Mouse (Mus musculus) adrenal gland, postnatal 10 days (tissue): Measurements from ENCODE around the gene Timm9. TPM values are rescaled to one million over a fixed set of nuclear protein-coding genes. Genes with fewer than 3 reads are reported as not detected.

ENCODE experiments used
- DNase-seq: peaks from one replicate; pipeline ENCODE4 v3.0.0; 2021; ENCODE audit warnings: mixed read lengths
- long read RNA-seq, 2 experiments: library from polyadenylated mRNA; stranded (forward); transcript quantifications; one replicate each; pipeline ENCODE4 v2.0.0; 2021
- total RNA-seq, 2 experiments: library from RNA; stranded (reverse); gene quantifications; 2 replicates each; pipeline ENCODE4 v1.2.3; 2021

The Timm9 gene
- total RNA-seq = 10 to 100 TPM; 68.7 to 79.0 TPM
- long read RNA-seq, experiment 1, transcript Timm9-201 (4 exons, 794 nt) = minor isoform, 12 of 68 reads
- long read RNA-seq, experiment 1, transcript Timm9-207 (5 exons, 718 nt) = major isoform, 44 of 68 reads
- long read RNA-seq, experiment 1, partial matches to known transcripts = 0 of 68 reads
- long read RNA-seq, experiment 1, other reads (novel, unspliced or antisense) = 8 of 68 reads
- long read RNA-seq, experiment 2, transcript Timm9-207 (5 exons, 718 nt) = major isoform, 12 of 28 reads
- long read RNA-seq, experiment 2, transcript Timm9-201 (4 exons, 794 nt) = minor isoform, 6 of 28 reads
- long read RNA-seq, experiment 2, partial matches to known transcripts = 0 of 28 reads
- long read RNA-seq, experiment 2, other reads (novel, unspliced or antisense) = 6 of 28 reads

DNA sequence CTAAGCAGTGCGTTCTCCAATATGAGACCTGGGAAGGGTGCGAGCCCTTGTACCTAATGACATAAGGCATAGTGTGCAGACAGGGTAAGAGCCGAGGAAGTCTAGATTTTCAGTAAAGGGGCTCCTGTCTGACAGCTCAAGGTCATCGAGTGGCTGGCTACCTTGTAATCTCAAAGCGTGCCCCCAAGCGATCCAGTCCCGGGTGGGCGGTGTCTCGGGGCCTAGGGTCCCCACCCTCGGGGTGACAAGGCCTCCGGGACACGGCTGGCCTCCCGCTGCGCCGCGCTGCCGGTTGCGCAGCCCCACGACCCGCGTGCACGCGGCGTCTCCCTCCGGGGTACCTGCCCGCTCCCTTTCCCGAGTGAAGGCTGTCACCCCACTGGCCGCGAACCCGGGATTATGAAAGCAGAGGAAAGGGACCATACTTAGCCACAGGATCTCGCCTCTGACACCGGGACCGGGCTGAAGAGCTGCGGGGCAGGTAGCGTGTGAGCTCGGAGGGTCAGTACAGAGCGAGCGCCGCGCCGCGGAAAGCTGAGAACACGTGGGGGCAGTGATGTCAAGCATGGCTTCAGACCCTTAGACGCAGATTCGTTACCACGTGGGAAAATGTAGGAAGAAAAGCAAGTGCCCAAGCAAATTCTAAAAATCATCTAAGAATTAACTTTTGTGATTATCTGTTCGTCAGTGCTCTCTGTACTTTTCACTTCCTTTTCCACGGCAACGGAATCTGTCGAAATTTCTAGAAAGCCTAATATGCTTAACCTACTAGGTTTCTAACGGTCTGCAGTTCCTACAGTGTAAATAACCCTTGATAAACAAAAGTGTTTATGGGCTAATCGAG lies at the start of gene Timm9, which contains the start of gene 2700049A03Rik:
Gene Timm9, minus strand, starts transcription at position 555 of the 844 bp plus-strand sequence.
Gene 2700049A03Rik, plus strand, starts transcription at position 719 of the 844 bp plus-strand sequence.
- peak; percentile 84 for DNase-seq

DNA sequence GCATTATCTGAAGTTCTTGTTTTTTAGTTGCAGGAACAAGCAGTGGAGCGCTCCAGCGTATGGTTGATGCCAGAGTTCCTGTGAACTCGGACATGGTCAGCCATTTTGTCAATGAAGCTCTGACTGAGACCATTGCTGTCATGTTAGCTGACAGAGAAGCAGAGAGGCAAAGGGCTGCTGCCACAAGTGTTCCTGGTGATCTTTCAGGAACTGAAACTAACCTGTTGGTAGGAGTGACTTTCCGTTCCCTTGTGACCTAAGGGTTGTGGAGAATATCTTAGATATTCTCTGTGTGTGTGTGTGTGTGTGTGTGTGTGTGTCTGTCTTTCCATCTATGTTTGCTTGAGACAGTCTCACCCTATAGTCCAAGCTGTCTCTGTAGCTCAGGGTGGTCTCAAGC lies 47.9 kb upstream of the Timm9 start:
- no peak for DNase-seq

DNA sequence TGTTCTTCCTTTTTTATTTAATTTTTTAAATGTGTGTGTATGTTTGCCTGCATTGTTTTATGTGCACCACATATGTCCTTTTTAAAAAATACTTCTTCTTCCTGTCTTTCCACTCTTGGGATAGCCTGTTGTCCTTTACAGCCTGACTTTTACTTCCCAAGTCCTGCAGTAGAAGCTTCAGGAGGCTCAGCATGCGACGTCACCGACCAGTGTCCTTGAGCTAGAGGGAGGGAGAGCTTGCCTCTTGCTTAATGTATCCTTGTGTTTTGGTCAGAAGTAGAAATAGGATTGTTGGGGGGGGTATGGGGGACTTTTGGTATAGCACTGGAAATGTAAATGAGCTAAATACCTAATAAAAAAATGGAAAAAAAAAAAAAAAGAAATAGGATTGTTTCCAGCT lies 47.3 kb upstream of the Timm9 start:
- peak; percentile 43 for DNase-seq

DNA sequence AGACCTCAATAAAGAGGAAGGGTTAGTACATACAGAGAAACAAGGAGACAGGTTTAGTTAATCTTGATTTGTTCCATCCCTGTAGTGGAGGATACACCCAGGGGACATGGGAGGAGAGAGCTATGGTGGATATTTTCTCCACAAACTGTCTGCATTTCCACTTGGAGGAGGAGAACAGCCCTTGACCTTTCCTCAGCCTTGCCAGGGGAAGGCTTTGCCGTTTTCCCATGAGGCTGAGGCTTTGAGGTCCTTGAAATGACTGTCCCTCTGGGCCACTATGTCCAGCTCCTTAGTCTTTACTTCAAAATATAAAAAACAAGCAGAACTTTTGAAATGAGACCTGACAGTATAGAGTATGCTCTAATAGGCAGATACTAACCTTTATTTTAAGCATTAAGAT lies 33.4 kb upstream of the Timm9 start:
- peak; percentile 52 for DNase-seq

DNA sequence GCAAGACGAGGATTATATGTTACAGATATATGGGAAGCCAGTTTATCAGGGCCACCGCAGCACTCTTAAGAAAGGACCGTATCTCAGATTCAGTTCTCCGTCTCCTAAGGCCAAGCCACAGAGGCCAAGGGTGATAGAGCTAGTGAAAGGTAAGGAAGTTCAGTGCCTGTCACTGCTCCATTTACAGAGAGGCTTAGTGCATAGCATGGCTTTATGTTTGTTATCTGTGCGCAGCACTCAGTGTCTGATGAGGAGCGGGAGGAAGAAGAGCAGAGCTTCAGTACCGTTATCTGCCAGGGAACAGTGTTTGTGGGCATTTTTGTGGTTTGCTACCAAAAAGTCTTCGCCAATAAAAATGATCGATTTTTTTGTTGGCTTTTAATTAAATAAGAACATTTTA lies 27.9 kb upstream of the Timm9 start:
- DNase-seq = no peak

DNA sequence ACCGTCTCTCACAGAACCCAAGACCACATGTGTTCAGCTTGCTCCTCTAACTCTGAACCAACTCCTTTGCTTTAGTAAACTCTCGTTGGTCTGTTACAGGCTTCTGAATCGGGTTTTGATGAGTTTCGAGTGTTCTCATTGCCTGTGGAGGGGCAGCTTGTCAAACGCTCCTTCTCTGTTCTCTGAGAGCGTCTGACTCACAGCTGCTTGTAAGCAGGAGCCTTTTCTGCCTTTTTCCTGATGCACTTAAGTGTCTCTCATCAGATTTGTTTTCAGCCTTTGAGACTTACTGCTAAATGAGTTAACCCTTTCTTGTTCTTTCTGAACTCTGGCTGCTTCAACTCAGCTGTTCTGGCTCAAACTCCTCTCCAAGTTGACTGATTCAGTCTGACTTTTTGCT lies 21.5 kb upstream of the Timm9 start:
- DNase-seq = no peak

DNA sequence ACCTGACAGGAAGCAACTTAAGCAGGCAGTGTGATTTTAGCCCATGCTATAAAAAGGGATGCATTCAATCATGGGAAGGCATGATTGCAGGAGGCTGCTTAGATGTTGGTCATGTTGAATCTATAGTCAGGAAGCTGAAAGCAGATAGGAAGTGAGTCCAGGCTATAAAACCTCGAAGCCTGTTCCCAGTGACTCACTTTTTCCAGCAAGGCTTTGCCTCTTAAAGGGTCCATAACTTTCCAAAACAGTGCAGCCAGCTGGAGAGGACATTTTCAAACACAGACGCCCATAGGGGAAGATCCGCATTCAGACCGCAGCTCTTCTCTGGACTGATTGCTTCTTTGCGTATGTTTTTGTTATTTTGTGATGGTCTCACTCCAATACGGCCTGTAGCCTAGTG lies 18.5 kb upstream of the Timm9 start:
- DNase-seq = no peak

DNA sequence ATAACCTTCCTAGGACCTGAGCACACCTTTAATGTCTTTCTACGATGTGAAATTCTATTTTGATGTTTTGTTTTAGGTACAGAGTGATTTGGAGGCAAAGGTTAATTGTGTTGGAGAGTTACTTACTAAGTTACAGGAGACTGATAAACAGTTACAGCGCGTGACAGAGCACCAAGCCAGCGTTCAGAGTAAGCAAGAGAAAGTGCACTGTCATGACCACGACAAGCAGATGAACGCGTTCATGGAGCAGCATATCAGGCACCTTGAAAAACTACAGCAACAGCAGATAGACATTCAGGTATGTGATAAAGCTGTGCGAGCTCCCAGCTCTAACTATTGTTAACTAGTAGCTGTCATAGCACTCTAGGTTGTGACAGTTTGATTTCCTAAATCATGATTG lies 13.7 kb upstream of the Timm9 start:
- no peak for DNase-seq

DNA sequence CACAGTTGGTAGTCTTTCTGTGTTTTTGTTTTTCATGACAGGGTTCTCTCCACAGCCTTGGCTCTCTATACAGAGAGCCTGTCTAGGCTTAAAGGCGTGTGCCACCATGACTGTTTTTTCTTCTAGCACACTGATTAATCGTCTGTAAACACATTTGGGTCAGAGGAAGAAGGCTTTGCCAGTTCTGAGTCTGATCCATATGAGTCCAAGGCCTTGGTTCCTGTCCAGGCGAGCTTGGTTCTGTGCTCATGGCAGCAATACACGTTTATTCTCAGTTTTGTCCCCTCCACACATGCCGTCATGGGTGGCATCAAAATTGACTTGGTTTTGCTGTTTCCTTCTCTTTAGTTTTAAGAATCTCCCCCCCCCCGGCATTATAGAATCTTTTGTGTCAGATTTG lies 13.0 kb upstream of the Timm9 start:
- DNase-seq = peak; percentile 24

DNA sequence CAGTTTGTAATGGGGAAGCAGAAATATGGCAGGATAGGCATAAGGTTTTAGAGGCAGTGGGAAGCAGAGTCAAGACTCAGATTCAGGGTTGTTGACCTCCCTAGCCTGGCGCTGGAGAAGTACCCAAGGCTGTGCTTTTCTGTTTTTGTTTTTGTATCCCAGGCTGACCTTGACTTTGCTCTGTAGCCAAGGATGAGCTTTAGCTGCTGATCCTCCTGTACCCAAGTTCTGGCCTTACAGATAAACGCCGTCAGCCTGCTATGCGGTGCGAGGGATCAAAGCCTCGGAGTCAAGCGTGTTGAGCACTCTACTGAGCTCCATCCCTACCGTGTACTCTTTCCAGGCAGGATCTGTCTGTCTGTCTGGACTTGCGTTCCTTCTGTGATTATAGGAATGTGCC lies 12.3 kb upstream of the Timm9 start:
- peak; percentile 21 for DNase-seq

DNA sequence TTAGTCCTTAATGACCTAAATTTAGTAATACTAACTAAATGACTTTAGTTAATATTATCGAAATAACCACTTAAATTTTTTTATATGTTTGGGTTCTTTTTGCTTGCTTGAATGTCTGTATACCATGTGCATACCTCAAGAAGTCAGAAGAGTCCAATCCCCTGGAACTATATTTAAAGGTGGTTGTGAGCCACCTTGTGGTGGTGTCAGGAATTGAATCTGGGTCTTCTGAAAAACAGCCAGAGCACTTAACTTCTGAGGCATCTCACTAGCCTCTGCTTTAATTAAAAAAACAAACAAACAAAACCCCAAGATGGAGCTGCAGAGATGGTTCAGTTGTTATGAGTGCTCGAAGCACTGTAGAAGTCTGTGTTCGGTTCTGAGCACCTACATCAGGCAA lies 11.2 kb upstream of the Timm9 start:
- DNase-seq = peak; percentile 71

DNA sequence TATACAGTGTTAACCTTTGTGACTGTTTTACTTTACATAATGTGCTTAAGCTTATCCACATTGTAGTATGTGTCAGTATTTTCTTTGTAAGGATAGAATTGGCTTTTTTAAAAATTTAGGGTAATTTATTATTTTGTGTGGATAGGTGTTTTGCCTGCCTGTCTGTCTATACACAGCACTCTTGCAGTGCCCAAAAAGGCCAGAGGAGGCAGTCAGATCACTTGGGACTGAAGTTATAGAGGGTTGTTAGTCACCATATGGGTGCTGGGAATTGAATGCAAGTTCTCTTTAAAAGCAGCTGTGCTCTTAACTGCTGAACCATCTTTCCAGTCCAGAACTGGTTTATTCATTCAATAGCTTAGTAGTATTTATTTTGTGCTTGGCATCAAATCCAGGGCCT lies 4.7 kb upstream of the Timm9 start:
- DNase-seq = no peak

DNA sequence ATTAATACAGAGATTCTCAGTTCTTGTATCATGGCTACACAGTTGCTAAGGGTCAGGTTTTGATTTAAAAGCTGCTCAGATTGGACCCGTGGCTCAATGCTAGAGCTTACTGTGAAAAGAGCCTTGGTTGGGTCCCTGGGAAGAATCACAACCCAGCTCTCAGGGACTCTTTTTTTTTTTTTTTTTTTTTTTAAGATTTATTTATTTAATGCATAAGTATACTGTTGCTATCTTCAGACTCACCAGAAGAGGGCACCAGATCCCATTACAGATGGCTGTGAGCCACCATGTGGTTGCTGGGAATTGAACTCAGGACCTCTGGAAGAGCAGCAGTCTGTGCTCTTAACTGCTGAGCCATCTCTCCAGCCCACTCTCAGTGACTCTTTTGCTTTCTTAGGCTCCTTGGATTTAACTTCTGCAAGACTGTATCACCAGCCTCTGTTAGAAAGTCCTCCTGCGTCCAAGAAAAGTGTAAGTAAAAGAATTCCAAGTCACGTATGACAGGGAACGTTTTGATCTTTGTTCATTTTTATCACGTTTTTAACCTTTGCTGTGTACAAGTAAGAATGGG lies 2.9 kb upstream of the Timm9 start:
- no peak for DNase-seq

DNA sequence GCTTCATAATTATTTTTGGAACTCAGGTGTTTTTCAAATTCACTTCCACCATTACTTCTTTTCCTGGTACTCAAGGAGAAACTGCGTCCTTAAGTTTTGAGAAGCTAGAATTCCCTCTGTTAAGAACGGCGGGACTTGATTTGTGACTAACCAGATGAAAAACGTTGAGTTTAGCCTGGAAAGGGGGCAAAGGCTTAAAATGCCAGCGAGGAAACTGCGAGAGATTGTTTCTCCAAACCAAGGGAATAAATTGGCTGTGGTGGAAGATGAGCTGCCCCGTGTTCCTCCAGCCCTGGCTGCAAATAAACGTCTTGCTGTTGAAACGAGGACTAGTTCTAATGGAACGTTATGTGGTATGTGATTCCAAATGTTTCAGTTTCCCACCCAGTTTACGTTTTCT lies 1.2 kb upstream of the Timm9 start:
- no peak for DNase-seq

DNA sequence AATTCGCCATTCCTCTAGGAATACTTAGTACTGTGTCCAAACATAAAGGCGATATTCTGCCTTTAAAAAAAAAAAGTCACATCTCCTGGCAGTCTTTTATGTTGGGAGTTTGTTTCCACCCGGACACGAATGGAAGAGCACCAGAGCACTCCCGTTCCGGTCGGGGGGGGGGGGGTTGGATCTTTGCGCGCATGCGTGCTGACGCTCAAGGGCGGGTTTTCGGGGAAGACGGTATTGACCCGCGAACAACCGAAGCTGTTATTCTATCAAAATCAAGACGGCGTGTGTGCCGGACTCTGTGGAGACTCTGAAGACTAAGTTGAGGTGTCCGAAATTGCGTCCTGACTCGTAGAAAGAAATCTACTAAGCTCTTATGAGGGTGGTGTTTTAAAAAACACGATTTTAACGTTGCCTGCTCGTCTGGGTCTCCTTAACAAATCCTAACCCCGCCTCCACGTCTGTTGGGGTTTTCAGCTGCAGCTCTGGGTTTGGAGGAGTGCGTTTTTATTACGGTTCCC lies 549 bp upstream of the Timm9 start:
- DNase-seq = peak; percentile 88

DNA sequence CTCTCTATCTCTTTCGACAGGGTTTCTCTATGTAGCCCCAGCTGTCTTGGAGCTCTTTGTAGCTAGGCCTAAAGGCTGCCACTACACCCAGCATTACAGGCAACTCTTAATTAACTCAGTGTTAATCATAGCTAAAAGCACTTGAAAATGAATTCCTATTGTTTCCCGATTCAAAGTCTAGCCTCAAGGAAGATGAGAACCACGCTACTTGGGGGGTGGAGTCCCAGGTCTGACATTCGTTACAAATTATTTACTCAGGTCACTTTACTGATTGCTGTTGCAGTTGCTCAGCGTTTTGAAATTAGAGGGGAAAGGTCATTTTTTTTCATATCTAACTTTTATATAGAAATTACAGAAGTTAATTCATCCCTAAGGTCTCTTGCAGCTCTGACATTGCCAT lies 903 bp downstream of the Timm9 start:
- no peak for DNase-seq

DNA sequence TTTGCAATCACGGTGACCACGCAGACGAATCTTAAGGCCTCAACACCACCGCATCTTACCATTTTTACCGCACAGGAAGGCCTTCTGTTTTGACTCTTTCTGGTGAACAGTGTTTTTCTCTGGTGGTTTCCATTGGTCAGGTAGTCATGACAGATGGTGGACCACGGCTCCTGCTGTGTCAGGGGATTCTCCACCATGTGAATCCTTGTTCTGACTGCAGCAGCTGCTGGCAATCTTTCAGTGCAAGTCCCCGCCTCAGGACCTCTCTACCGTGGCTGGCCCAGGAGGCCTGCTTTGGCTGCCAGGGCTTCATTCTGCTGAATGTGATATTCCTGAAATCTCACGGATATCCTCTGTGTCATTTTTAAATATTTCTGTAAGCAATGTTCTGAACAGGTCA lies 13.2 kb downstream of the Timm9 start:
- DNase-seq = no peak

DNA sequence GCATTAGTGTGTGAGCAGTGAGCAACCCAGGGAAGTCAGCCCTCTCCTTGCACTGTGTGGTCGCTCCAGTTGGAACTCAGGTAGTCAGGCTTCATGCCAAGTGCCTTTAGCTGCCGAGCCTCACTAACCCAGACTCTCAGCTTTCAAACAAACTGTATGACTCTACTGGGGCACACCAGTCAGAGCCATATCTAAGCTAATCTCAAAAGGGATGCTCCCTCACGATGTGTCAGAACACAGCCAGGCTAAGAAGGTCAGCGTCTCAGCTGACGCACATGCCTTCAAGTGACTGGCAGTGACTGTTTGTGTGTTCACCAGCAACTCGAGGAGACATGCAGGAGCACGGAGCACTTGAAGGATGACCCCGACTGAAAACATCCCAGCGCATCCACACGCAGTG lies 13.8 kb downstream of the Timm9 start:
- DNase-seq = no peak

DNA sequence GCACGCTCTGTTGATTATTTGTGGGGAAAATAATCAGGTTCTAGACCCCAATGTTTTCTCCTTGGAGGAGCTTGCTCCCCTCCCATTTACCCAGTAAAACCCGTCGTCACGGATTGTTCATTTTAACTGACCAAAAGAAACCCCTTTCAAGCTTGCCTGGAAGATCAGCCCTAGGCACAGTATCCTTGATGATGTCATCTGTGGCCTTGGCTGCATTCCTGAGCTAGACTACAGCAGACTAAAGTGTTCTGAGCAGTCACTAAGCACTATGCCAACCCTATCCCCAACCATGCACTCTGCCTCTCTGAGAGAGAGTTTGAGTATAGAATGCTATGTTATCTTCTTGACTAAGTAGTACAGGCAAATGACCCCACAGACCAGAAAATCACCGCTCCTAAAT lies 20.1 kb downstream of the Timm9 start:
- peak; percentile 70 for DNase-seq

DNA sequence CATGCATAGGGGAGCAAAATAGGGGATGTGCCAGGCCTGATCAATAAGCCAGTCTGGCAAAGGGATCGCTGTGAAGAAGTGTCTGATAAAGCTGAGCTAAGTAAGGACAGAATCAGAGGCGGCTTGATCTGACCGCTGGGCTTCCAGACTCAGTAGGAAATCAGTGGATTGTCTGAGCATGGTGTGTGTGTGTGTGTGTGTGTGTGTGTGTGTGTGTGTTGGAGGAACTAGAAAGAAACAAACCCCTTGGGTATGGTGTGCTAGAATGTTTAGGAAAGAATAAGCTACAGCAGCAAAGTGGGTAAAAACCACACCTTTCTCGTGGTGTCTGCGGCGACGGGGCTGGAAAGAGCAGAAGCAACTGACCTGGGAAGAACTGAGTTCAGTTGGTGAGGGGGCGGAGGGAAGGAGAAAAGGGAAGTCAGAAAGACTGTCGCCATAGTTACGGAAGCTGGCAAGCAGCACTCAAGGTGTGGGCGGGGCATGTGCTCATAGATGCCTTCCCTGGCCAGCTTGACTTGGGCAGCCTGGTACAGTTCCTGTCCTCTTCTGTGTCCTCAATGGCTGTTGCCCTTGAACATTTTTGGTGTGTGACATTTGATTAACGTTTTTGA lies 22.7 kb downstream of the Timm9 start:
- DNase-seq = peak; percentile 71

DNA sequence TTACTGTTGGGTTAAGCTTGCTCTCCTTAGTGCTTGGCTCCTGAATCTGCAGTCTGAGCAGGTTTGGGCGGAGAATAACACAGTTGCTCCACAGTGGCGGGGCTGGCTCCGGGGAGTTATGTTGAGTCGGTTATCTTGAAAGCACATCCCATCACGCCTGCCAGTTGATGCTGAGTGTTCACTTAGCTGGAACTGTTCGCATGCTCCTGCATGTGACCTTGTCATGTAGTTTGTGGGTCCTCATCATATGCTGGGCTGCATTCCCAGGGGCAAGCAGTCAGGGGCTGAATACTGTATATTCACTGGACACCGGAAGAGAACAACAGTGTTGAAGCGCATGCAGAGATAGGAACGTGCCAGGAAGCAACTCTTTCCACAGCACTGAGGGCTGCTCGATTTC lies 23.4 kb downstream of the Timm9 start:
- DNase-seq = no peak

DNA sequence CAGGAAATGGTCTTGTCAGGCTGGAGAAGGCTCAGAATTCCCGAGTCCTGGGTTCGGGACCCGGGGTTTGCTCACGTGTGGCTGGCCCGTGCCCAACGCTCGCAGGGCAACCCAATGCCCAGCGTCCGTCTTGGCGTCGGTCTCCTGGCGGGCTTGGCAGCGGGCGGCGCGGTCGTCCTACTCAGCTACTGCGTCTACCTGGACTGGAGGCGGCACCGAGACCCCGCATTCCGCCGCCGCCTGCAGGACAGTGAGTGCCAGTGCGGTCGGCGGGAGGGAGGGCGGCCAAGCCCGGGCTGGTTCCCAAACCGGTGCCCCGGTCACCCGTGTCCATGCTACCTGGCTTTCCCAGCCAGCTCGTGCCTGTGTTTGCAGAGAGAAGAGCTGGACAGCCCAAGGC lies 25.2 kb downstream of the Timm9 start, which contains the start of gene Tomm20l:
Gene Tomm20l, plus strand, starts transcription at position 98 of the 400 bp plus-strand sequence.
- DNase-seq = peak; percentile 75
